Mouse (Mus musculus) lung, adult 2 months (tissue): ENCODE measurements around the gene 4931406C07Rik.

ENCODE experiments used
- CTCF ChIP-seq: fragments of 200-500 bp; IDR thresholded peaks from 2 replicates; pipeline ENCODE4 v1.5.1; 2011; ENCODE audit warnings: mild to moderate bottlenecking, low read length, control low read depth; ENCODE audit not compliant: insufficient read depth
- POLR2A ChIP-seq: fragments of 200-500 bp; IDR thresholded peaks from 2 replicates; pipeline ENCODE4 v1.6.1; 2011; ENCODE audit warnings: low read depth, mild to moderate bottlenecking, control low read depth, low read length, borderline replicate concordance; ENCODE audit errors: extremely low read depth

- TF ChIP-seq CTCF: no peak
- no peak for TF ChIP-seq POLR2A
Observed at GRCm38 (mm10) chr9:15263487-15263886, 42.8 kb downstream of the 4931406C07Rik start.
